Mouse (Mus musculus): ENCODE measurements around the gene S100a4.

The S100a4 gene

DNA sequence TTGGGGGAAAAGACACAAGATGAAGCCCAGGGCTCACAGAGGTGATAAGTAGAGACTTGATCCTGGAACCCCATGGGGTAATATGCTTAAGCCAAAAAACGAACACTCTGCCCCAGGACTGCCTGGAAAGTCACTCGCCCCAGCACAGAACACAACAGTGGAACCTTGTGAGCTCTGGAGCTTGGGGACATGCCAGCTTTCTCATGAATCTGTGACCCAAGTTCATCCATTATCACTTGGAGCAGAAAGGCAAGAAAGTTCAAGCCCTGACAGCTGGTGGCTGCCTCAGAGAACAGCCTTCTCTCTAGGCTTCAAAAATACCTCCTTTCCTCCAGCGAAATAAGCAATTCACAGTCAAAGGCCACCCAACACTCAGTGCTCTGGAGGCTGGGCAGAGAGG, 4.2 kb upstream of the S100a4 start:
- no peak for DNase-seq (ENCODE audit: low read depth)

DNA sequence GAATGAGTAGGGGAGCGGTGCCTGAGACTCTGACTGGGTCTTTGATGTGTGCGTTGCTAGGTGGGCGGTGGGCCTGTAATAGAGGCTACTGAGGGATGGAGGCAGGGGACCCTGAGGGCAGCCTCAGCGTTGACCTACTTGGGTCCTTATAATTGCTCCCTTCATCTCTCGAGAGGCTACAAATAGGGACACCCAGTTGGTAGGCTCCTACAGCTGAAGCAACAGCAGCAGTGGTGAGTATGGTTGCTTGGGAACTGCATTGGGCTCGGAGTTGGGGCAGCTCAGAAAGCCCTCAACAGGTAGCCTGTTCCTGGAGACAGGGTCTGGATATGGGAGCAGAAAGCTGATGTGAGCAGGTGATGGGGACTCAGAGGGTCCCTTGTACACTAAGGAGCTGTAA, 3.5 kb upstream of the S100a4 start:
- no peak for DNase-seq (ENCODE audit: low read depth)

DNA sequence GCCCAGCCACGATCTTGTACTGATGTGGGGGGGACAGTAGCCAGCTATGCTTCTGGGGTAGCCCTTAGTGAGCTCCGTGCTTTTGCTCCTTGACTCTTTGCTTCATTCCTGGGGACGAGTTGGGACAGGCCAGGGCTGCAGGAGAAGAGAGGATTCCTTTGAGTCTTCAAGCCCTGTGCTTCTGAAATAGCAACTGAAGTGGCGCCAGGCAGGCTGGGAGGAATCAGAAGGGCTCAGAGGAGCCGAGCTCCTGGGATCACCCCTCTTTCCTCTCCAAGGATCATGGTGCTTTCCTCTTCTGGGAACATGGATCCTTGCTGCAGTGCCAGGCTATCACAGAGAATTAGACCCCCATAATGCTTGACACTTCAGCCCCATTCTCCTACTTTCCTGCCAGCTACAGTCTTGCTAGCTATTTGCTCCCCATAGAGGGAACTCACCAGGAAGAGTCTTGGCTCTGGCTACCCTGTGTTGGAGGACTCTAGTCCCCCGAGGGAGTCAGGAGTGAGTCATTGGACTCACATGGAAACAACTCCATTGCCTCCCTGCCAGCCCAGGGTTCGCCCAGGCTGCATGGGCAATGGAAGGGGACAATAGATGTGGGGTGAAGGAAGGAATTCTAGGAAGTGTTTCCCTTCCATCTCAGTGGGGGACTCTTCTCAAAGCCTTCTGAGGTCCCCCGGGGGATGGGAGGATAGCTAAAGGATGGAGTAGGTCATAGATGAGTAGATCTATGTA, 2.9 kb upstream of the S100a4 start:
- no peak for DNase-seq (ENCODE audit: low read depth)

DNA sequence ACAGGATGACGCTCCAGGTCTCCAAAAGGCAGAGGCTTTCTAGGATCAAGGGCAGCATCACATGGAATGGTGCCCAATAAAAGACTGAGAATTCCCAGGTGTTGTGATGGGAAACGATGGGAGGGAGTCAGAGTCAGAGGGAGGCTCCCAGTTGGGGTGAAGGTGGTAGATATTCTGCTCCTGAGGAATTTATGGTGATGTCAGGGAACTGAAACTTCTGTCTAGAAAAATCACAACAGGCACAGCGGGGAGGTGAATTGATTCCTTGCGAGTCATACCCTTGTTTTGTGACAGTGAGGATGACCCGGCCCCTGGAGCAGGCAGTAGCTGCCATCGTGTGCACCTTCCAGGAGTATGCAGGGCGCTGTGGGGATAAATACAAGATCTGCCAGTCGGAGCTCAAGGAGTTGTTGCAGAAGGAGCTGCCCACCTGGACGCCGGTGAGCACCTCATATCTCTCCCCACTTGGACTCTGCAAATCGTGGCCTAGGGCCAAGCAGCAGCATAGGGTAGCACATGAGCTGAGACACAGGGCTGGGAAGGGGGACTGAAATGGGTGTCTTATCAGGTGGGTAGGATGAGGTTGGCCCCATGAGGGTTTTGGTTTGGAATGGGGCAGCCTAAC, 2.0 kb upstream of the S100a4 start, which contains the start of gene Gm42674:
Gene Gm42674, plus strand, starts transcription at position 419 of the 625 bp plus-strand sequence.
- DNase-seq (ENCODE audit: low read depth) = no peak

DNA sequence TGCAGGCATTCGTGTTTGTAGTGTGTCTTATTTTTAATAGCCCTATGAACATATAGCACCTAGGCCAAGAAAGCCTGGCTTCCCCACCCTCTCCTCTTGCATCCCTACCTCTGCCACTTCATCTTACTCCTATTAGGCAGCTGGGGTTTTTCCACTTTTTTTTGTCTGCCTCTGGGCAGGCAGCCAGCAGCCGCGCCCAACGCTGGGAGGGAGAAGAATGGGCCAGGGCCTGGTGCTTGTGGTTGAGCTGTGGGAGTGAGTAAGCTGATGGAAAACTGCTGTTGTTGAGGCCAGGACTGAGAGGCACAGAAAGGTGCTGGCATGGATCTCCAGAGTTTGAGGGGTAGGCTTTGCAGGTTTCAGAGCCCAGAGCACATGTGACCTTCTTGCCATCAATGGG, 845 bp downstream of the S100a4 start:
- peak; percentile 94 for DNase-seq (ENCODE audit: low read depth)

DNA sequence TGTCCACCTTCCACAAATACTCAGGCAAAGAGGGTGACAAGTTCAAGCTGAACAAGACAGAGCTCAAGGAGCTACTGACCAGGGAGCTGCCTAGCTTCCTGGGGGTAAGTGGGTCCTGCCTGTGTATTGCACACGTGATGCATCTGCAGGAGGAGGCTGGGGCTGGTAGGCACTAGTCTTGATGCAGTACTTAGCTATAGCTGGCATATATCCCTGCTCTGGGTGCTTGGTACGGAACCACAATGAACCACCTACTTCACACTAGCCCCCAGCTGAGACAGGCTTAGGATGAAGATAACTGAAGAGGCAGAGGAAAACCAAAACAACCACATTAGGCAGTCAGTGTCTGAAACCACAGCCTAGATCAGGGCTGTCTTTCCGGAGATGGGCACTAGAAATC, 1.5 kb downstream of the S100a4 start:
- DNase-seq (ENCODE audit: low read depth) = peak; percentile 73

DNA sequence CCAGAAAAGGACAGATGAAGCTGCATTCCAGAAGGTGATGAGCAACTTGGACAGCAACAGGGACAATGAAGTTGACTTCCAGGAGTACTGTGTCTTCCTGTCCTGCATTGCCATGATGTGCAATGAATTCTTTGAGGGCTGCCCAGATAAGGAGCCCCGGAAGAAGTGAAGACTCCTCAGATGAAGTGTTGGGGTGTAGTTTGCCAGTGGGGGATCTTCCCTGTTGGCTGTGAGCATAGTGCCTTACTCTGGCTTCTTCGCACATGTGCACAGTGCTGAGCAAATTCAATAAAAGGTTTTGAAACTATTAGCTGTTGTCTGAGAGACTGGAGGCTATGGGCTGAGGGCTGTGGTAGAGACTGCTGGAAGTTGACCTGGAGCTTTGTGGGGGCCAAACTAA, 2.2 kb downstream of the S100a4 start:
- no peak for DNase-seq (ENCODE audit: low read depth)

DNA sequence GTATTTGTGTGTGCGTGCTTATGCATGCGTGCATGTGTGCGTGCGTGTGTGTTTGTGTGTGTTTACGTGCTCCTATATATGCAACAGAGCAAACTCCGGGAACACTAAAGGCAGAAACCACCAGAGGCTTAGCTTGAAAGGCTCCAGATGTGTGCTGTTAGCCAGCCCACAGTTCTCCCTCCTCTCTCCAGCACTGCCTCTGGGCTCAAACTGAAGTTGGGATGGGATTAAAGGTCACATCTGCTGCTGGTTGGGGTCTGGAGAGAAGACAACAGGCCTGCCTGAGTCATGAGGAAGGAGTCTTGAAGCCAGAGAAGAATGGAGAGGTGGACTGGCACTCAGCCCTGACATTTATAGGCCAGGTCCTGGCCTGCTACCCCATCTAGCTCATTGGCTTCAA, 2.6 kb downstream of the S100a4 start:
- no peak for DNase-seq (ENCODE audit: low read depth)

DNA sequence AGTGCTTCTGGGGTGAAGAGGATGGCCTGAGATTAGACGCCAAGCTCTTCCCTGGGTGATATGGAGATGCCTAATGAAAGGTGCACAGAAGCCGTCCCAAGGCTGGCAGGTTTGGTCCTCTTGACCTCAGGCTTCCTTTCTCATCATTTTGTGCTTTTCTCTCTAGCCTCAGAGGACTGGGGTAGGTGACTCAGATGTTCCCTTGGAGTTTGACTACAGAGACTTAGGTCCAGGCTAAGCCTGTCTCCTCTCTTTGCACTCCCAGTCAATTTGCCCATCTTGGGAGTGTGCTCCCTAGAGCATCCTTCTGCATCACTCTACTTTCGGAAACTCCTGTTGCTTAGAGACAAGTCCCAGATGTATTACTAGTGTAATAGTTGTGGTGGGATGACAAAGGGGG, 3.8 kb downstream of the S100a4 start:
- DNase-seq (ENCODE audit: low read depth) = peak; percentile 38

DNA sequence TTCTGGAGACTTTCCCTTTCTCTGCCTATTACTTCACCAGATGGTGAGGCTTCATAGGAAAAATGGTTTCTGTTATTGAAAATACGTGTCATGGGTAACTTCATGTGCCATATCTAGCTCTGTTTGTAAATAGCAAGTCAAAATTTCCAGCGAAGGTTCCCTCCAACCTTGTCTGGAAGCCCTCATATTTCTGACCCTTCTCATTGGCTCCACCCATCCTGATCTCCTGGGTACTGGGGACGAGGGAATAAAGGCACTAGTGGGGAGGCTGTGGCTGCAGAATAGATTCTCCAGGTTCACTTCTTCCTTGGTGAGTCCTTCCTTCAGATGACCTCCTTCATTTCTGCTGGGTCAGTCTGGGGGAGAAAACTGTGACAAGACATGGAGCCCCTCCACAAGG, 4.7 kb downstream of the S100a4 start, which contains the start of gene S100a5:
Gene S100a5, plus strand, starts transcription at position 301 of the 400 bp plus-strand sequence.
- no peak for DNase-seq (ENCODE audit: low read depth)

DNA sequence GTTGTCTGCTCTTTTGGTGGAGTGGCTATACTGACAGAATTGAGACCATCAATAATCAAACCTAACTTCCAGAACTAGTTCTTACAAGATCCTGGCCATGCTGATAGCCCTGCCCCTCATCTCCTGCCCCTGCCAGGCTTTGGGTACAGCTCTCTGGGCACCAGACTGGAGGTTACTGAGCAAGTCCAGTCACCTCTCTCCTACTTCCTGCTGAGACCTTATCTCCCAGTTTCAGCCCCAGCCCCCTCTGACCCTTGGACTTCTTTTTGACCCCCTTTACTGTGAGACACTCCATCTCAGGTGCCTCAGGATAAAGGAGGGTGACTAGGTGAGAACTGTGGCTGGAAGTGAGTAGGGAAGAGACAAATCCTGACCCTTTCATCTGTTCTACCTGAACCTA, 5.5 kb downstream of the S100a4 start:
- peak; percentile 63 for DNase-seq (ENCODE audit: low read depth)

DNA sequence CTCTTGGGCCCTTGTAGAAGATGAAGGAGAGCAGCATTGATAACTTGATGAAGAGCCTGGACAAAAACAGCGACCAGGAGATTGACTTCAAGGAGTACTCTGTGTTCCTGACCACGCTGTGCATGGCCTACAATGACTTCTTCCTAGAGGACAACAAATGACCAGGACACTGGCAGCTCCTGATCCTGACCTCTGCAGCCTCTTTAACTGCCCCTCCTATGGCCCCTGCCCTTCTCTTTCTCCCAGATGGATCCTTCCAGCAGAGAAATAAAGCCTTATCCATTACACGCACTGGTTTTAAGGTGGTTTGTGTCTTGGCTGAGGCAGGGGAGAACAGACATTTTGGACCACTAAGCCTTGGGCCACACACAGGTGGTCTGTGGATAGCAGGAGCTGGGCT, 7.9 kb downstream of the S100a4 start:
- DNase-seq (ENCODE audit: low read depth) = no peak

DNA sequence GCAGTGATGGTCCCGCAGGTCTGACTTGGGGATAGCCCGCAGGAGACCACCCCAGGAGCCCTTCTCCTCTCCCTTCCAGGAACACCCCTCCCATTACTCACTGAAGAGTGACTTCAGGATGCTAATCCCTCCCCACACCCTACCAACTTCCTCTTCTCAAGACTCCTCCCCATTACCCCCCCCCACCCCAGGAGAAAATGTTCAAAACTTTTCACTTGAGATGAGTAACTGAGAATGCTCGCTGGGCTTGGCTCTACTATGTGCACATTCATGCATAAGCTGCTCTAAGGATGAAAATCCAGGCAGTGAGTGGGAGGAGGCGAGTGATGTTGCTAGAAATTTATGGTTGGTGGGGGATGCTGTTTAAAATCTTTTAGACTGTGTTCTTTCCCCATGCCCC, 8.5 kb downstream of the S100a4 start:
- peak; percentile 76 for DNase-seq (ENCODE audit: low read depth)

DNA sequence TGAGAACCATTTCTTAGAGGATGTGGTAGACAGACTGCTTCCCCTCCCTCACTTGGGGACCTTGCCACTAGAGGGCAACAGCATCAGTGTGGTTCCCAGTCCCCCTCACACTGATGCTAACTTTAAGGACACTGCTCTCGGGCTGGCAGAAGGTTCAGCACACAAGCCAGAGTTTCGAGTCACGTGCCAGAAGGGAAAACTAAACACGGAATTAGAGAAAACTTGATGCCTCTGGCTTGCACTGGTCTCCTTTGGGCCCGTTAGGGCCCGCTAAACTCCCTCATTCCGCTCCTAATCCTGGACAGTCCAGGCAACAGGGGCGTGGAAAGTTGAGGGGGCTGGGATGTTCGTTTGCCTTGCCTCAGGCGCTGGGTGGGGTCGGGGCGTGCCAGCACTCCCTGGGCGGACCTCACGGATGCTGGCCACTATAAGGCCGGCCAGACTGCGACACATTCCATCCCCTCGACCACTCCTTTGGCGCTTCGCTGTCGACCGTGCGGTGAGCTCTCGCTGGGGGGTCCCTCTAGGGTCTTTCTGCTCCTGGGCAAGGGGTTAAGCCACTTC, 9.2 kb downstream of the S100a4 start, which contains the start of gene S100a6:
Gene S100a6, plus strand, starts transcription at position 155 of the 564 bp plus-strand sequence.
- peak; percentile 95 for DNase-seq (ENCODE audit: low read depth)

DNA sequence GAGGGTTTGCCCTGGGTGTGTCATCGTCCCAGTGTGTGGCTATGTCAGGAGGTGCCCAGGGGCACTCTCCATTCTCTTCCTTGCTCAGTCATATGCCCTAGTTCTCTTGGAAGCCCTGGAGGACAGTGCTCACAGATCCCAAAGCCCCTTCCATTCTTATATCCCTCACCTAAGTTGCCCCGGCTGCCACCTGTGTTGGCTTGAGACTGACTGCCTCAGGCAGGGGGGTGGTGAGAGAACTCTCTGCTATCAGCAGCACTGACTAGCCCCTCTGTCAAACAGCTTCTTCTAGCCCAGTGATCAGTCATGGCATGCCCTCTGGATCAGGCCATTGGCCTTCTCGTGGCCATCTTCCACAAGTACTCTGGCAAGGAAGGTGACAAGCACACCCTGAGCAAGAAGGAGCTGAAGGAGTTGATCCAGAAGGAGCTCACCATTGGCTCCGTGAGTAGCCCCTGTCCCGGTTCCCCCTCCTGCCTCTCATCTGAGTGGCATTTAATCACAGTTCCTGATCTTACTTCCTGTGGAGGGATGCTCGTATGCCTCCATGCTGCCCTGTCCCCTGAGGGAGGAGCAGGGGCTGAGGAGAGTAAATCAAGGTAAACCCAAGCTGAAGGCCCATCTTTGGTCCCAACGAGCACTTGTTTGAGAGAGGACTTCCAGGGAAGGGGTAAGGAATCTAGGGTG, 10.0 kb downstream of the S100a4 start:
- peak; percentile 50 for DNase-seq (ENCODE audit: low read depth)

DNA sequence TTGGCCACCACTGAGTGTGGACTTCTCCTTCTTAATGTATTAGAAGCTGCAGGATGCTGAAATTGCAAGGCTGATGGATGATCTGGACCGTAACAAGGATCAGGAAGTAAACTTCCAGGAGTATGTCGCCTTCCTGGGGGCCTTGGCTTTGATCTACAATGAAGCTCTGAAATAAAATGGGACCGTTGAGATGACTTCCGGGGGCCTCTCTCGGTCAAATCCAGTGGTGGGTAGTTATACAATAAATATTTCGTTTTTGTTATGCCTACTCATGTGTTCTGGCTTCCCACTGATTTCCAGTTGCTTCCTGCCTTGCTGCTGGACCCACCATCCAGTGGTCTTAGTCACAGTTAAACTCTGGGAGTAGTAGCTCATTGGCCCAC, 10.6 kb downstream of the S100a4 start:
- no peak for DNase-seq (ENCODE audit: low read depth)

DNA sequence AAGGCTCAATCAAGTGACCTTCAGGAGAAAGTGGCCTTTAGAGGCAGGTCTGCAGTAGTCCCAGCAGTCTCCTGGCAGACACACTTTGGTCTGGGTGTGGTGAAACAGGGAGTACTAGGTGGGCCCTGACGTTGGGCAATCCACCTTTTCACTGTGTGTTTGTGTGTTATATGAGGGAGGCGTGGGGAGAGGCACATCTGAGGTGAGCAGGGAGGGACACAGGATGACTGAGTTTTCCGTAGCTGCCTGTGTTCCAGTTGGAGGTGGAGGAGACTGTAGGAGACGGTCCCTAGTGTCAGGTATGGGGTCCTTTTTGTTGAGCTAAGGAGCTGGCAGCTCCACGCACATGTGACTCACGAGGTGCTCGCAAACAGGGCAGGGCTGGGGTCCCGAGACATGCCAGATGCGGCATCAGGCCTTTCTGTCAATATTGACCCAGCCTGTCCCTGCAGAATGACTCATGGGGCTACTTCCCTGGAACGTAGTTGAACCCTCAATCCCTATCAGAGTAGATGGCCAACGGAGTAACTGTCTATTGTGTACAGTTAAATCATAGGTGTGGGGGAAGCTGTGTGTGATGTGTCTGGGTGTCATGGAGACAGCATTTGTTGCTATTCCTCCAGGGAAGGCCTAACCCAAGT, 11.2 kb downstream of the S100a4 start:
- DNase-seq (ENCODE audit: low read depth) = peak; percentile 41

DNA sequence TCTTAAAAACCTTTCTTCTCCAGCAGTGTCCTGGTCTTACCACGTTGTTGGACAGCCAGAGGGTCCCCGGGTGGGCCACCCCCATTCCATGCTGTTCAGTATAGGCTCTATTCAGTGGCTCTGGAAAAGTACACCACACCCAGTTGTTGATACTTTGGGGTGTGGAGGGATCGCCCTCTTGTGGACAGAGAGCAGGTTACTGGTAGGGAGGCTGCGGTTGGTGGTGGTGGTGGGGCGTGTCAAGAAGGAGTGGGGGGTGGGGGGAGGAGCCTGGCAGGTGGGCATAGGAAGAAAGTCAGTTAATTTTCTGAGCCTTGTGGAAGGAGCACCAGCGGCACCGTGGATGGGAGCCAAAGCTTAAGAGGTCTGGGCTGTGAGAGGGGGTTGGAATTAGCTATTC, 11.8 kb downstream of the S100a4 start:
- DNase-seq (ENCODE audit: low read depth) = peak; percentile 85

DNA sequence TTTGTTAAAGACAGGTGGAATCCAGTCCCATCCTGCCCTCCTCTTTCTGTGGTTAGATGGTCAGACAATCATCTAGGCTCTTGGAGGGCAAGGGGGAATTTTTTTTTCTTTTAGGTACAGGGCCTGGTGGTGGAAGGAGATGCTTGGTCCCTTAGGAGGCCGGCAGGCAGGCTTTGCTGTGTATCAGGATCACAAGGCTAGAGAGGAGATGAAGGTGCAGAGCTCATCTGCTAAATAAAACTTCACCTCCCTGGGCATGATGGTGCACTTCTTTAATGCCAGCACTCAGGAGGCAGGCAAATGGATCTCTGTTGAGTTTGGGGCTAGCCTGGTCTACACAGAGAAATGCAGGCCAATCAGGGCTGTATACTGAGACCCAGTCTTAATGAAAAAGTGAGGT, 12.3 kb downstream of the S100a4 start:
- DNase-seq (ENCODE audit: low read depth) = no peak

DNA sequence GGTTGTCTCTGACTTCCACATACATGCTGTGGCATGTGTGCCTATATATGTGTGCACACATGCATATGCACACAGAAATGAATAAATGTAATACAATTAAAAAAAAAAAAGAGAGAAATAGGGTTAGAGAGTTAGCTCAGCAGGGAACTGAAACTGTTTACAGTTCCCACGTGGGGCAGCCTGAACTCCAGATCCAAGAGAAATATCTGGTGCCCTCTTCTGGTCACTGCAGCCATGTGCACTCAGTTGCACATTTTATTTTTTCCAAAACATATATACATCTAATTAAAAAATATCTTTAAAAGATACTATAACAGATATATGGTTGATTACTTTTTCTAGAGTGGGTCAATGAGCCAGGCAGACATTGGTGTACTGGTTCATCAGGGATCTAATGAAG, 14.0 kb downstream of the S100a4 start:
- DNase-seq (ENCODE audit: low read depth) = peak; percentile 56

DNA sequence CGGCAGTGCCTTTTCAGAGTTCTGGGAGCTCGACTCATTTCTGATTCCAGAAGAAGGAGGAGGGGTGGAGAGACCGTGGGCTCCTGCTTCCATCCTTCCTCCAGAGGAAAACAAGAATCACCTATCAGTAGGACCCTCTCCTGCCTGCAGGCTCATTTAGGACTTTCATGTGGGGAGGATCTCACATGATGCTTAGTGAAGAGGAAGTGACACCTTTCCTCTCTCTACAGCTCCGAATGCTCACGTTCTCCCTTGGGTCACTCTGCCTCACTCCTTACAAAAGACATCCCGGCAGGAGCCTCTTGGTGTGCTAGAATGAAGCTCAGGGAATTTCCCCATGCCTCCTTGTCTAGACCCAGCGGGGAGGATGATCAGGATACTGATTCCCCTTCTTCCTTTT, 18.0 kb downstream of the S100a4 start:
- DNase-seq (ENCODE audit: low read depth) = no peak

DNA sequence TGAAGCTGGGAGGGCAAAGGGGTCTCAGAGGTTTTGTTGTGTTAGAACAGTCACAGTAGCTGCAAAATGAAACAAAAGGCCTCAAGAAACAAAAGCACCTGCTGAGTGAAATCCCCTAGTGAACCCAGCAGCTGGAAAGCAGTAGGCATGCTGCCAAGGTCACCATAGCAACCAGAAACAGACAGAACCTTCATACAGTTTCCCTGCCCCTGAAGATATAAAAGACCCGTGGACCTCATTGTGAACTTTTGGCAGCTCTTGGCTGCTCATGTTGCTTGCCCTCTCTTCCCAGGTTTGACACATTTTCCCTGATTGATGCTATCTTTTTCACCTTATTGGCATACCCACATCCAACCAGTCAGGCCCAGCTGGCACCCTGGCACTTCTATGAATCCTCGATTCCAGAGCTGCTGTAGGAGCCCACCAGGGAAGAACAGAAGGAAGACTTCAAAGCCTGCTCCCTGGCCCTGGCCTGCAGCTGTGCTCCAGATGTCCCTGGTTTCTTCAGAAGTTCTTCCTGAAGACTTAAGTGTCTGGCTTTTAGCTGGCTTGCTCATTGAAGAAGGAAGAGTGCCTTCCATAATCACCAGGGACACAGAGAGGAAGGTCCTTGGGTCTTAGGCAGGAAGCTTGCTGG, 20.0 kb downstream of the S100a4 start:
- peak; percentile 19 for DNase-seq (ENCODE audit: low read depth)

Measured in 416B (cell line).